Mouse (Mus musculus) gastrocnemius, adult 2 months (tissue): ENCODE data around the gene 2010106E10Rik. TPM values are rescaled to one million over a fixed set of nuclear protein-coding genes. Genes with fewer than 3 reads are reported as not detected.

ENCODE experiments used
- DNase-seq: peaks from one replicate; pipeline ENCODE4 v3.0.0; 2022
- H3K27ac ChIP-seq: fragments of 200-600 bp; 2 replicates; pipeline ENCODE4 v1.8.1; 2022; ENCODE audit warnings: mild to moderate bottlenecking
- H3K4me3 ChIP-seq: fragments of 200-600 bp; 2 replicates; pipeline ENCODE4 v1.8.1; 2022; ENCODE audit warnings: mild to moderate bottlenecking, moderate library complexity
- CTCF ChIP-seq: fragments of 200-600 bp; IDR thresholded peaks from 2 replicates; pipeline ENCODE4 v1.8.1; 2022; ENCODE audit warnings: antibody characterized with exemption, mild to moderate bottlenecking, moderate library complexity
- intact Hi-C: fragments of 180-260 bp; cut with DNase I; formaldehyde crosslinking; loops from one replicate; pipeline ENCODE4 v1.15.1; 2025
- long read RNA-seq, 2 experiments: library from polyadenylated mRNA; stranded (forward); transcript quantifications; one replicate each; pipeline ENCODE4 v2.0.0; 2021
- total RNA-seq, 2 experiments: library from RNA; stranded (reverse); gene quantifications; 2 replicates each; pipeline ENCODE4 v1.2.3; 2021

2010106E10Rik gene
- not detected for total RNA-seq
- long read RNA-seq, experiment 1, result 0 reads
- long read RNA-seq, experiment 2, result 0 reads

DNA sequence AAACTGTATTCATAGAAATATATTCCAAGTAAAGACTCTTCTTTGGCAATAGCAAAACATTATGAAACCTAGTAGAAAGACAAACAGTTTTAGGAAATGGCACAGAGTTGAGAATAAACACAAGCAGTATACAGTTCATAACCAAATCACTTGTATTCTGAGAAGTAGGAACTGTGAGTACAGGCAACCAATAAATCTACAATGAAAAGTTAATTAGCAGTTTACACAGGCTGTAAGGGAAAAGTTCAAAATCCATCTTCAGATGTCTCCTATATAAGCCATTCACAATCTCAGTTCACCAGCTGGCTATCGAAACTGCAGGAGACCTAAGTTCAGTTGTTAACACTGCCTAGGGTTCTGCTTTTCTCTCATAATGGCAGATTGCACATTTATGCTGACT is at the start of gene 2010106E10Rik:
TSS of gene 2010106E10Rik (plus strand) at position 301 of the 400 bp plus-strand sequence.
- Histone ChIP-seq H3K4me3 (no peak within 1 kb of the TSS), H3K27ac (no peak within 1 kb of the TSS)
- TF ChIP-seq CTCF, result no peak
- no peak for DNase-seq
- intact Hi-C loops, result no loop called here

DNA sequence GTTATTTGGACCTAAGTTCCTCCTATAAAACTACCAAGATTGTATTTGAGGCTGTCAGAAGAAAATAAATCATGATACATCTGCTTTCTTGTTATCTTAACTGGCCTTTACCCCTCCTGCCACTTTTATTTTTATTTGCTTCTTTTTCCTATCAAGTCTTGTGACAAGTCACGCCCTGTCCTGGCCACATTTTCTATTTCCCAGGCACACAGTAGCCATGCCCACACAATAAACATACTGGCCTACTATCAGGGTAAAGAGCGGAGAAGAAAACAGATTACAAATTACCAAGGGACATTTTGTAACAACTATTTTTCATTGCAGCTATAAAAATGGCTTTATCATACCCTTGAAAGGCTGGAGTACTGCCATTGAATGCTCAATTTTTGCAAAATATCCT is 10.6 kb downstream of the 2010106E10Rik start:
- no peak for TF ChIP-seq CTCF
- no peak for DNase-seq
- Histone ChIP-seq H3K27ac (no peak overlapping the region), H3K4me3 (no peak overlapping the region)
- intact Hi-C loops, result no loop called here

DNA sequence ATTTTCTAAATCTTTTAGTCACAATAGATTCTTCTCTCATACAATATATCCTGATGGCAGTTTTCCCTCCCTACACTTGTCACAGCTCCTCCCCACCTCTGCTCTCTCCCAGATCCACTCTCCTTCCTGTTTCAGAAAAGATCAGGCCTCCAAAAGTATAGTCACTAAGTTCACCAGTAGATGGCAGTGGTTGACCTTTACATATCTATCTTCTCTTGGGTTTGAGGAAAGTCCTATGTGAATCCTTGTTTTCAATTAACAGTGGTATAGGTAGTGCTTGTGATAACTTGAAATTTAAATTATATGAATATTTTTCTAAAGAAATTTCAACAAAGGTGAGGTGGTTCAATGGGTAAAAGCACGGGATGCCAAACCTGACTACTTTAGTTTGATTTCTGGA is 29.7 kb downstream of the 2010106E10Rik start:
- H3K27ac ChIP-seq, result no peak overlapping the region
- intact Hi-C loops, result loop anchor here (5.0 kb wide), 1 partner anchor 378 kb away; no protein-coding TSS in a partner anchor
- no peak overlapping the region for H3K4me3 ChIP-seq
- TF ChIP-seq CTCF, result peak; percentile 51
- no peak for DNase-seq

DNA sequence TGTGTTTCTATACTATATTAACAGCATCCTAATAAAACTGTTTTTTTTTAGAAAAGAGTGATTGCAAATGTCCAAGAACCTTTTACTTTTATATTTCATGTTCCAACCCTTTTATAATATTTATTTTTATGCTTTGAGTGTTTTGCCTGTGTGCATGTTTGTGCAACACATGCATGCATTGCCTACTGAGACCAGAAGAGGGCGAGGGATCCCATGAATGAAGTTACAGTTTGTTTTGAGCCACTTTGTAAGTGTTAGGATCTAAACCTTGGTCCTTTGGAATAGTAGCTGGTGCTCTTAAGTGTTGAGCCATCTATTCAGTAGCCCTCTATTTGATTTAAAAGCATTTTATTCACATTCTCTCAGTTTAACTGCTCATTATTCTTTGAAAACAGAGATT is 48.0 kb downstream of the 2010106E10Rik start:
- intact Hi-C loops, result no loop called here
- no peak overlapping the region for H3K4me3 ChIP-seq
- DNase-seq, result no peak
- no peak overlapping the region for H3K27ac ChIP-seq
- peak; percentile 8; the same call in 1 of the 2 replicates for TF ChIP-seq CTCF

DNA sequence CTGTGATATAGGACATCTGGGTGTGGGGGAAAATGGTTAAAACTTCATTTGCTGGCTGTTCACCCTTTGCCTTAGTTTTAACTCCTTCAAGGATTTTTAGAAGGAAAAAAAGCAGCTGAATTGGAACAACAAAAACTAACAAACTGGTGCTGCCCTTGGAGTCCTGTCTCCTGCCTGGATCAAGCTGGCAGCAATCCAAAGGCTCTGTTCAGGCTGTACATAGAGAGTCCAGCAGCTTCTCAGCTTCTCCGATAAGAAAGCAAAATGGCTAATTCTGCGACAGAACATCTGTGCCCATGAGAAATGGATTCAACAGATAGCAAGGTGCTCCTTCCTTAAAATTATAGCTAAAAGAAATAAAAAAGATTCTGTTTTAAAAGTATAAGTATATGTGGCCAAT is 72.6 kb downstream of the 2010106E10Rik start:
- intact Hi-C loops, result no loop called here
- no peak overlapping the region for H3K4me3 ChIP-seq
- no peak for TF ChIP-seq CTCF

DNA sequence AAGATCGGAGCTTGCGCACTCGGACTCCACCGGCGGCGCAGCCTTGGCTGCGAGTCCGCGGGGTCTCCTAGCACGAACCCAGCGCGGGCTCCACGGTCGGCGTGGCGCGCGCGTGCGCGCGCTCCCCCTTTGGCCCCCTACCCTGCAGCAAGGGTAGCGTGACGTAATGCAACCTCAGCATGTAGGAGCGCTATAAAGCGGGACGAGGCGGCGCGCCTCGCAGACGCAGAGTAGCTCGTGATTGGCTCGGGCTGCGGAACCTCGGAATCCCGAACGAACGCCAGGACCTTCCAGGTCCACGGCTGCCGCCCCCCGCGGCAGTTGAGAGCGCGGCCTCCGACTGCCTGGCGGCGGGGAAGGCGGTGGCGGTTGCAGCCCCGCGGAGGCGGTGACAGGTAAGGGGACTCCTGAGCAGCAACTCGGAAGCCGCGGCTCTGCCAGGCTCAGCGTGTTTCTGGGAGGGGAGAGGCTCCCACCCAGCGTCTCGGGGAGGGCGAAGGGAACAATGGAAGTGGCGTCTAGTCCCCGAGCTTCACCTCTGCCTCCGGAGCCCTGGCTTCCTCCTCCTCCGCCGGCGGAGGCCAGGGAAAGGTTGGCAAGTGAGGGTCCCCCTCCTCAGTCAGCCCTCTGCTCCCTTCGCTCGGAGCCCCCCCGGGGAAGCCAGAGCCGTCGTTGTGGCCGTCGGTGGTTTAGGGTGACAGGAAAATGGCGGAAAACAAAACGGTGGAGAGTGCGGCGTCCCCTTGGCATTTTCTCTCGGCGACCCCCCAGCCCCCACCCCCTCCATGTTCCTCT is 105.6 kb downstream of the 2010106E10Rik start, which contains the start of gene Zfp711:
TSS of gene Zfp711 (plus strand) at position 16 of the 795 bp plus-strand sequence.
- TF ChIP-seq CTCF, result no peak
- Histone ChIP-seq H3K4me3 (peak within 1 kb of the TSS; percentile 75), H3K27ac (no peak within 1 kb of the TSS)
- intact Hi-C loops, result no loop called here
- DNase-seq, result peak; percentile 28

More for the DNA sequence above, 72.6 kb downstream of the 2010106E10Rik start:
- no peak for DNase-seq
- no peak overlapping the region for H3K27ac ChIP-seq

DNA sequence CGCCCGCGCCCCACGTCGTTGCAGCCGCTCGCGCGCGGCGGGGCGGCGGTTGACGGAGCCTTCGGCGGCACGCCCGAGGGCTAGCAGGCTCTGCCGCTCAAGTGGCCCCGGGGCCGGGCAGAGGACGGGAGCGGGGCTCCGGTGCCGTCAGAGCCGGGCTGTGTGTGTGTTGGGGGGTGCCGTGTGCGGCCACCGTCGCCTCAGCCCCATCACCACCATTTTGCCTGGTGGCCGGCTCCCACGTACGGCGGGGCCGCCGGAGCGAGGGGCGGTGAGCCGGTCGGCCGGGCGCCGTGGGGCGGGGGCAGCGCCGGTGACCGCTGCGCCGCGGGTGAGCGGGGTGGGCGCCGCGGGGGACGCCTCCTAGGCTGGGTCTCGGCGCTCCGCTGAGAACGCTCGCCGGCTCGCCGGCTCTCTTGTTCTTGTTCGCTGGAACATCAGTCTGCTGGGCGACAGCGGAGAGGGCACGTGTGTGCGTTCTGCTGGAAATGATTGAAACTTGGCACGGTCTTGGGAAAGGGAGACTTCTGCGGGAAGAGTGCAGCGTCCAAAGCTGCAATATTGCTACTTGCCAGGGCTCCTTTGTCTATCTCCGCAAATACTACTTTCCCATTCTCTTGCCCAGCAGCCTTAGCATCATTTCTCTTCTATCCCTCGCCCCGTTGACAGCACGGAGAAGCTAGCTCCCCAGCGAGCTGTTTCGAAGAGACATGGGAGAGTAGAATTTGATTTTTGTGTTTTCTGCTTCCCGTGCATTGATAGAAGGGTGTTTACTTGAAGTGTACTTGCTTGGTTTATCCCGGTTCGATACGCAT is 106.4 kb downstream of the 2010106E10Rik start:
- H3K4me3 ChIP-seq, result peak overlapping the region; percentile 75
- intact Hi-C loops, result no loop called here
- DNase-seq, result peak; percentile 18
- no peak for TF ChIP-seq CTCF
- no peak overlapping the region for H3K27ac ChIP-seq

Other genes starting within 250 kb of the 2010106E10Rik start
- gene Apool, start 183.9 kb upstream of the 2010106E10Rik start, total RNA-seq, result 10 to 100 TPM; 39.3 to 53.6 TPM
- gene Satl1, start 88.5 kb upstream of the 2010106E10Rik start, total RNA-seq, result not detected
- gene Zfp711, start 105.3 kb downstream of the 2010106E10Rik start, total RNA-seq, result under 1 TPM in 1 of 2 experiments, not detected in 1; 0.11 TPM
- gene Pof1b, start 203.4 kb downstream of the 2010106E10Rik start, total RNA-seq, result not detected